Mouse (Mus musculus): Measurements from ENCODE around the gene Mcoln1. TPM values are rescaled to one million over a fixed set of nuclear protein-coding genes. Genes with fewer than 3 reads are reported as not detected.

The Mcoln1 gene
- 386 and 793 TPM in 2 replicates for polyA plus RNA-seq (2012; rRNA removed; ENCODE audit: low replicate concordance)

GRCm38 (mm10) chr8:3500235-3501090, at the start of gene Mcoln1:
Gene Mcoln1 (plus strand): TSS chr8:3500457.

DNA sequence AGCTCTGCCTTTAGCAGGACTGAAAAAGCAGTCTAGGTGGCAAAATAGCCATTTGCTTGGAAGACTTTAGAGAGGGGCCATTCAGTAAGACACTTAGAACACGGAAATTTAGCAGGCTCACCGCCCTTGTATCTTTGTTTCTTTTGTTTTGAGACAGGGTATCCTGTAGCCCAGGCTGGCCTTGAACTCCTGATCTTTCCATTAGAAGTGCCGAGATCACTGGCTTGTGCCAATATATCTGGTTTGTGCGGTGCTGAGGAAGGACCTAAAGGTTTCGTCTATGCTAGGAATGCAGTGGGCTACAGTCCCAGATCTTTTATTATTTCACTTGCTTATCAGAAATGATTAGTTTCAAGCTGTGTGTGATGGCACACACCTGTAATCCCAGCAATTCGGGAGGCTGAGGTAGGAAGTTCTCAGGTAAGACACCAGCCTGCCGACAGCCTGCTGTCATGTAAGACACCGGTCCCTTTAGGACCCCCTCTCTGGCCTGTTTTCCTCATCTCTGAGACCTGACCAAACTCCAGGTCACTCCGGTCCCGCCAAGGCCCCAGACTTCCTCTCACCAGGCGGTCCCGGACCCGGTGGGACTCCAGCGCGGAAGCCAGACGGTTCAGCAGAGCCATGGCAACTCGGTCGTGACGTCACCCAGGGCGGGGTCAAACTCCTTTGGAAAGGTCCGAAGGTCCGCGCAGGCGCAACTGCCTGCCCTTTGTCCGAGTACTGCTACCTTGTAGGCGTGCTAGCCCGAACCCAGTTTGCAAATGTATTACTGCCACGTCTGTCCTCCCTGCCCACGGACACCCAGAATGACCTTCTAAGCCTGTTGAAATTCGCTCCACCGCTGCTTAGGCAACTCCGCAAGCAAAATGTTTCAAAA, 33.0 kb upstream of the Mcoln1 start, which contains the start of gene Pex11g:
Gene Pex11g, minus strand, starts transcription at position 675 of the 880 bp plus-strand sequence.

GRCm38 (mm10) chr8:3470562-3470961, 29.7 kb upstream of the Mcoln1 start, which contains the start of gene Tex45:
Gene Tex45 (plus strand): TSS chr8:3470862.

GRCm38 (mm10) chr8:3492901-3493844, 7.1 kb upstream of the Mcoln1 start, which contains the start of gene Zfp358:
Gene Zfp358 (plus strand): TSS chr8:3493138.

DNA sequence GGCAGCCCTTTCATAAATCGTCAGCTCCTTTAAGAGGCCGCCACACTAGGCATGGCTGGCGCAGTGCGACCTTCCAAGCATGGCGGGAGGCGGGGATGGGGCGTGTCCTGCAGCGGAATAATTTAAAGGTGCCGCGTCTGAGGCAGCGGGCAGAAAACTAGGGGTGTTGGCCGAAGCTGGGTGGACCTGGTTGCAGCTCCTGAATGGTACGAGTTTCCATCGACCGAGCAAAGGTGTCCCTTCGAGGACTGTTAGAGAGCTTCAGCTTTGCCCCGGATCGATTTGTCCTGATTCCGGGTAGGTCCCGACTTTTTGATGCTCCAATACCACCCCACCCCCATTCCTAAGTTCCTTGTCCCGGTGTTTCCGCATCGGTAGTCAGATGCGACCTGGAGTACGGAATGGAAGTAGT, 15.0 kb downstream of the Mcoln1 start, which contains the start of gene Pnpla6:
Gene Pnpla6, plus strand, starts transcription at position 125 of the 412 bp plus-strand sequence.

Other genes starting within 250 kb of the Mcoln1 start
- gene Insr, start 220.8 kb upstream of the Mcoln1 start, polyA plus RNA-seq (2012; rRNA removed; ENCODE audit: low replicate concordance), result 7.2 and 9.2 TPM in 2 replicates
- 0.44 and 0.46 TPM in 2 replicates for gene A430078G23Rik, start 147.0 kb upstream of the Mcoln1 start, polyA plus RNA-seq (2012; rRNA removed; ENCODE audit: low replicate concordance)
- 23.5 and 28.3 TPM in 2 replicates for gene Arhgef18, start 107.5 kb upstream of the Mcoln1 start, polyA plus RNA-seq (2012; rRNA removed; ENCODE audit: low replicate concordance)
- 12.5 and 16.2 TPM in 2 replicates for gene Pex11g, start 32.8 kb upstream of the Mcoln1 start, polyA plus RNA-seq (2012; rRNA removed; ENCODE audit: low replicate concordance)
- 0.21 TPM in 1 of 2 replicates, not detected in the other for gene Tex45, start 29.6 kb upstream of the Mcoln1 start, polyA plus RNA-seq (2012; rRNA removed; ENCODE audit: low replicate concordance)
- gene Zfp358, start 7.3 kb upstream of the Mcoln1 start, polyA plus RNA-seq (2012; rRNA removed; ENCODE audit: low replicate concordance), result 27.4 and 34.8 TPM in 2 replicates
- 40.4 and 72.5 TPM in 2 replicates for gene Pnpla6, start 14.9 kb downstream of the Mcoln1 start, polyA plus RNA-seq (2012; rRNA removed; ENCODE audit: low replicate concordance)
- gene C330021F23Rik, start 67.5 kb downstream of the Mcoln1 start, polyA plus RNA-seq (2012; rRNA removed; ENCODE audit: low replicate concordance), result 0.14 and 1.1 TPM in 2 replicates
- gene Camsap3, start 86.8 kb downstream of the Mcoln1 start, polyA plus RNA-seq (2012; rRNA removed; ENCODE audit: low replicate concordance), result 74.9 and 113 TPM in 2 replicates
- 26.7 and 29.0 TPM in 2 replicates for gene Xab2, start 120.9 kb downstream of the Mcoln1 start, polyA plus RNA-seq (2012; rRNA removed; ENCODE audit: low replicate concordance)
- gene Pet100, start 121.1 kb downstream of the Mcoln1 start, polyA plus RNA-seq (2012; rRNA removed; ENCODE audit: low replicate concordance), result 1.5 and 4.4 TPM in 2 replicates
- gene Pcp2, start 125.1 kb downstream of the Mcoln1 start, polyA plus RNA-seq (2012; rRNA removed; ENCODE audit: low replicate concordance), result not detected in 2 replicates
- gene Stxbp2, start 130.5 kb downstream of the Mcoln1 start, polyA plus RNA-seq (2012; rRNA removed; ENCODE audit: low replicate concordance), result 256 and 257 TPM in 2 replicates
- 2.4 TPM in 1 of 2 replicates, not detected in the other for gene Retn, start 155.3 kb downstream of the Mcoln1 start, polyA plus RNA-seq (2012; rRNA removed; ENCODE audit: low replicate concordance)
- 0.07 TPM in 1 of 2 replicates, not detected in the other for gene Mcemp1, start 165.3 kb downstream of the Mcoln1 start, polyA plus RNA-seq (2012; rRNA removed; ENCODE audit: low replicate concordance)
- 0.37 and 2.7 TPM in 2 replicates for gene Fcor, start 171.9 kb downstream of the Mcoln1 start, polyA plus RNA-seq (2012; rRNA removed; ENCODE audit: low replicate concordance)
- 19.8 and 32.5 TPM in 2 replicates for gene Trappc5, start 175.8 kb downstream of the Mcoln1 start, polyA plus RNA-seq (2012; rRNA removed; ENCODE audit: low replicate concordance)
- gene Fcer2a, start 193.7 kb downstream of the Mcoln1 start, polyA plus RNA-seq (2012; rRNA removed; ENCODE audit: low replicate concordance), result 0.87 TPM in 1 of 2 replicates, not detected in the other
- gene Clec4g, start 220.2 kb downstream of the Mcoln1 start, polyA plus RNA-seq (2012; rRNA removed; ENCODE audit: low replicate concordance), result 0.07 TPM in 1 of 2 replicates, not detected in the other
- gene Cd209a, start 248.5 kb downstream of the Mcoln1 start, polyA plus RNA-seq (2012; rRNA removed; ENCODE audit: low replicate concordance), result 0.28 TPM in 1 of 2 replicates, not detected in the other